Mouse (Mus musculus) ovary, postnatal 36 days (tissue): ENCODE data around the gene AI464131.

Experiments
- DNase-seq: peaks from one replicate; pipeline ENCODE4 v3.0.0; 2022; ENCODE audit warnings: low spot score, mixed read lengths

The AI464131 gene

DNA sequence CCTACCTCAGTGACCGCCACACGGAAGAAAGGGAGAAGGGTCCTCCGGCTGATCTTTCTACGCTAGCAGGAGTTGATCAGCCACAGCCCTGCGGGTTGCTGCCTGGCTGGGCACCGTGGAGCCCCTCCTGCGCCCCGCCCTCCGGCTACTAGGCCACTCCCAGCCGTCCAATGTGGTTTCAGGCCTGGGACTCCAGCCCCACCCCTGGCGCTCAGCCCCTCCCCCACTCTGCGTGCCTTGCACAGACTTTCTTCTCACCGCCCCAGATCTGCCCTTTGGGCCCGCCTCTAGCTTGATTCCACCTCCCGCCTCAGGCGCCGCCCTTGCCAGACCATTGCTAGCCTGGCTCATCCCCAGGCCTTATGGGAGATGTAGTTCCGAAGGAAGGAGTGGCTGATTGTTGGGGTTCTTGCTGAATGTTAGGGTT is at the start of gene AI464131:
Gene AI464131, minus strand, starts transcription at position 91 of the 427 bp plus-strand sequence.
- peak; percentile 97 for DNase-seq

DNA sequence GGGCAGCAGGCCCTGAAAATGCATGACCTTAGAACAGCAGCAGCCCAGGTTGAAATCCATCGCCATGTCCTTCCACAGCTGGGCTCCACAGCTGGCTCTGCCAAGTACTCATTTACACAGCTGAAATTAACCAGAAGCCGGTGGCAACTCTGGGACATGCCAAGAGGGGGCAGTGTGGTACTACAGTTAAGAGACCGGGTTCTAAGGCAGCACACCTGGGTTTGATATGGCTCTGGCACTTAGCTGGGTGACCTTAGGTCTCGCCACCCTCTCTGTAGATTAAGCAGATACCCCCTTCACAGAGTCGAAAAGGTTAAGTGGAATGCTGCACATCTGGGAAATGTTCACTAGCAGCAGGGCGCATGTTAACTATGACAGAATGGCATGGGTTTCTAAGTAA is 49.7 kb upstream of the AI464131 start:
- peak; percentile 62 for DNase-seq

DNA sequence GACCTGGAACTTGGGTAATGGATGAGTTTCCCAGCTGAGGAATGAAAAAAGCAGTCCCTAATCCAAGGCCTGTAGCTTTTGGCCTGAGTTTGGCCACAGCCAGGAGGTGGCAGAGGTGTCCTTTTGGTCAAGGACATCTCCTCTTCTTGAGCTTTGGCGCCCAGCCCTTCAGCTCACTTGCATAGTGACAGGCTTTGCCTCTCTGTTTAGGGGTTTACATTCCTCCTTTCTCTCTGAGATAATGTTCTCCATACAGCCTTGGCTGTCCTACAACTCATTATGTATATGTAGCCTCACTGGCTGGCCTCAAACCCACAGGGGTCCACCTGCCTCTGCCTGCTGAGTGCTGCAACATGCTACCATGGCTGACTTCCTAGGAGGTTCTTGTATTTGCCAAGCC is 44.2 kb upstream of the AI464131 start:
- no peak for DNase-seq

DNA sequence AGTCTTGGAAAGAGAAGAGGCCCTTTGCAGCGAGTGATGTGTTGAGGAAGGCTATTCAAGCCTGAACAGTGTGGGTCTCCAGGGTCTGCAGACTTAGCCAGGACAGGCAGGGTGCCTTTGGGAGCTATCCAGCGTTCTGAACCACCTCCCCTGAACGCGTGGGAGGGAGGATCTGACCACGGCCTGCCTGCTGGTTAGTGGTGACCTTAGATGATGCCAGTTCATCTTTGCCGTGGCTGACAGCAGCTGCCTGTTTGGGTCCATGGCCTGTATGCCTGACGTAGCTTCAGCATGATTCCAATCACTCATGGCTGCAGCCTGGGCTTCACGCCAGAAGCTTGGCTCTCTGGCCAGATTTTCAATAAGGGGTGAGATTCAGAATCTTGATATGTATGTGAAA is 43.1 kb upstream of the AI464131 start:
- peak; percentile 66 for DNase-seq

DNA sequence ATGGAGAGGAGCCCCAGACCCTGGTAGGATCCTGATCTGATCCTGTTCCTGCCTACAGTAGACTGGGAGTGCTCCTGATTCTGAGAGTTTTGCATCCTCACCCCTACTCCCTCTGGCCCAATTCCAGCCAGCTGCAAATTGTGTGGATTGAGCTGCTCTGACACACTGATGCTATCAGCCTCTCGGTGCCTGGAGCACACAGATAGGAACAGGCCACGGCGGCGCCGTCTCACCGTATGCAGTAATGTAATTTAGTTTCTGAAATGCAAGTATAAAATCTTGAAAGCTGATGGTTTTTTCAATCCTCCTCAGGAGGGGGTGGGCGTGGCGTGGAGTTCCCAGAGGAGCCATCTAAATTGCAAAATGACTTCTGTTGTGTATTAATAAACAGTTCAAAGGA is 39.3 kb upstream of the AI464131 start:
- no peak for DNase-seq

DNA sequence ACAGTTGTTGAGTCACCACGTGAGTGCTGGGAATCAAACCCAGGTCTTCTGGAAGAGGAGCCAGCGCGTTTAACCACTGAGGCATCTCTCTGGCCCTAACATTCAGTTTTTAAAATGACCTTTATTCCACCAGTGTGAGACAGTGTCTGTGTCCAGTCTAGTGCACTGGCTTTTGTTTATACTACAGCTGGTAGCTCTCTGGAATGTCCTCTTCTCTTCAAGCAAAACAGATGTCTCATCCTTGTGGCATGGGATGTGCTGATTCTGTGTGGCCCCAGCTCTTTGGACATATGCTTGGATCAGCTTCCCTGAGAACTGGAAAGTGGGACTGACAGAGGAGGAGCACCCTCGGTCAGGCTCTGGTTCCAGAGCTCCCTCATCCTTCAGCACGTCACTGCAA is 32.0 kb upstream of the AI464131 start:
- DNase-seq: no peak

DNA sequence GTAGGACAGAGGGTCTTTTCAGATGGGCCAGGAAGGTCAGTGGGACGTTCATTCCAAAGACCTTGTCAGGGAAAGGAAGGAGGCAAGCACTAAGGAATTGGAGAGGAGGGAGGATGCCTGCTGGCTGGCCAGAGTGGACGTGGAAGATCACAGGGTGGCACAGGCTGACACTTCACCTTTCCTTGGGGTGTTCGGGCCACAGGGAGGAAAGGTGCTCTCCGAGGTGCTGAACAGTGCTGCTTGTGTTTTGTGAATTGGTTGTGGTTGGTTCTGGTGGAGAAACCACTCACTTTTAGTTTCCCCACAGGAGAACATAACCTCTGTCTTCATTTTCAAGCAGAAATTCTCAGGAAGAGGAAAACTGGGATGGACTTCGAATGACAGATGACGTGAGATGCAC is 29.5 kb upstream of the AI464131 start:
- peak; percentile 37 for DNase-seq

DNA sequence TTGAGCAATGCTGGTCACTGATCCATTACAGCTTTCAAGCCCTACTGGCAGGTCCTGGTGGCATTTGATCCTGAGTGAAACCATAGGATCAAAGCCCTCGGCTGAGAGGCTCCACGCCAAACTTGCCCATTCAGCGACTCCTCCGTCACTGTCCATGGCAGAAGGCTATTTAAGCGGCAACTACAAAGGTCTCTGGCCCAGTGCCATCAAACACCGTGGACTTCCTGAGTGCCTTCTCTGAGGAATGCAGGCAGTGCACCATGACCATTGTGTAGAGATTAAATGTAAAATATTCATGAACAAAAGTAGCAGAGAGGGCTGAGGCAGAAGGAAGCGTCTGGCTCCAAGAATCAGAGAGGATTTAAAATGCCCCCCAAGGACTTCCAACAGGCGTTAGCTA is 25.1 kb upstream of the AI464131 start:
- DNase-seq: peak; percentile 29

DNA sequence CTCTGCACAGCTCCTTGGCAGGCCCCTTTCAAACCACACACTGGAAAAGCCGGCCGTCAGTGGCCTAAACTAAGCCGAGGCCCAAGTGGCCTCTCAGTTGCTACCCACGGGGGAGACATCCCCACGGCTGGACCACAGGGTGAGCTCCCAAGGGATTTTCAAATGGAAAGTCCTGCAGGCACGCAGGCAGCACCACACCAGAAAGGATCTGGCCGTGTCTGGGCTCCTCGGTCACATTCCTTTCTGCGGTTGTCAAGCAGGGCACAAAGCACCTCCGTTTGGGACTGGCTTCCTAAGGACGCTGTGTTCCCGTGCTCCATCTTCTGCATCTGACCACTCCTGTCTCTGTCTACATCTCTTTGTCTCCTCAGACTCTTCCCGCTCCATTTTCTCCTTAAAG is 24.2 kb upstream of the AI464131 start:
- no peak for DNase-seq

DNA sequence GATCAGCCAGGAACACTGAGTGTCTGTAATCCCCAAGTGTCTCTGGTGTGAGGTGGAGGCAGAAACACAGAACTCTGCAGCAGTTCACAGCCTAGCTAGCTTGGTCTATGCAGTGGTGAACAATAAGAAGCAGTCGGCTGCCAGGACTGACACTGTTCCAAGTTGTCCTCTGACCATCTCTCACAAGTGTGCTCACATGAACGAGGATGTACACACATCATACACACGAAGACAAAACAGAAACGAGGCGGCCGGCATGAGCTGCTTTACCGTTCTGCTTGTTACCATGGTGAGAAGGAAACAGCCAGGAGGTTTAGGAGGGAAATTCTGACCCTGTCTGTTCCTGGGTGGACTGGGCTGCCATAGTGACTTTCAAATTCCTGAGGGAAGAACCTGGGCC is 23.7 kb upstream of the AI464131 start:
- DNase-seq: no peak

DNA sequence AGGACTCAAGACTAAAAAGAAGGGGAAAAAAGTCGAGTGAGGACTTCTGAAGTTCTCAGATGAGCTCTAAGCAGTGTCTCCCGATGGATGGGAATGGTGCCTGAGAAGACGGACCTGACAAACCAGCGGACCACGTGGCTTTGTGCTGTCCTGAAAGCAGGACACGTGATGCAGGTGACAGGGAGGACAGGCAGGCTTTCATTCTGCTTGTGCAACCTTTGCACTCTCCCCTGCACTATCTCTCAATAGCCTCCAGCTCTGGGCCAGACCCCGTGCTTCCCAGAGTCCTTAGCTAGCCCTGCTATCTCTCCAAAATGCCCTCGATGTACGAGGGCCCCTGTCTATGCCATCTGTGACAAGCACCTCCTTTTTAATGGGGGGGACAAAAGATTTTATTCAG is 22.0 kb upstream of the AI464131 start:
- no peak for DNase-seq

DNA sequence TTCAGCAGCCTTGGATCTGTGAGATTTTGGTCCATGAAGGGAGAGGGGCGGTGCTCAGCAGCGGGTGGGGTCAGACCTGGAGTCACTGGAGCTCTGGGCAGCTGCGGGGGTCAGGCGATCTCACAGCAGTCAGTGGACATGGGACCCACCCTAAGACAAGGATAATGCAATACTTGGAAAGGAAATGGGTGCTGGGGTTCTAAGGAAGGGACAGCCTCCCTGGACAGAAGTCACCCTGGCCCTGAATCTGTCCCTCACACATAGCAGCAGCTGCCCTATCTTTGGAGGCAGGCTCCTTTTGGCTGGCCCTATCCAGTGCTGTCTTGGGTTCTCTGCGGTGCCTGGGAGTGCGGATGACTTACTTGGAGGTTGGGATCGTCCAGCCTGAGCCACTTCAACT is 21.0 kb upstream of the AI464131 start:
- DNase-seq: no peak

DNA sequence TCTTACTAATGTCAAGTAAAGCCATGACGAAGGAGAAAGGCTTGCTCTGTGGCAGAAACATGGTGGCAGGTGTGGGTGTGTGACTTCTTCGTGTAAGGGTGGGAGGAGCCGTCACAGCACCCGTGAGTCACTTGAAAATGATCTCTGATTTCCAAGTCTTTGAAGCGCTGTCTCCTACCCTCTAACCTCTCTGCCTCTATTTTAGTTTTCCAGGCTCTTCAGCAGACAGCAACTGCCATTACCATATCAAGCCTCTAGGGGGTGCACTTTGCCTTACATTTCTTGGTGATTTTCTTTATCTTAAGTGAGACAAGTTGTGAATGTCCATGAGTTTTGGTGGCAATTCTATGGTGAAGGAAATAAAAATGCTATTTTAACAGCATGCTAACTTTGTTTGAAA is 19.9 kb upstream of the AI464131 start:
- DNase-seq: no peak

DNA sequence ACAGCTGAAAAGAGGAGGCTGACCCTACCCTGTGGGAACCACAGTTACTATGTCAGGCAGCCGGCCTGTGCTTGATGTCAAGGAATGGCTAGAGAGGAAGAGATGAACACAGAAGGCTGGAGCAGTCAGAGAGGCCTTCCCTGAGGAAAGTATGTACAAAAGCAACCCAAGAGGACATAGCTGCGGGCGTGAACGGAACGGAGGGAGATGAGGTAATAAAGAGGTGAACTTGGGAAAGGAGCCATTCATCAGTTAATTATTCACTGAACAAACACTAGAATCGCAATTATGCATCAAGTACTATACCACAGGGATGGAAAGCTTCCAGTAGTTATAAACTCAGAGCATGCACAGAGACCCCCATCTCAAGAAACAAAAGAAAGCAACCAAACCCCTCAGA is 19.3 kb upstream of the AI464131 start:
- DNase-seq: no peak

DNA sequence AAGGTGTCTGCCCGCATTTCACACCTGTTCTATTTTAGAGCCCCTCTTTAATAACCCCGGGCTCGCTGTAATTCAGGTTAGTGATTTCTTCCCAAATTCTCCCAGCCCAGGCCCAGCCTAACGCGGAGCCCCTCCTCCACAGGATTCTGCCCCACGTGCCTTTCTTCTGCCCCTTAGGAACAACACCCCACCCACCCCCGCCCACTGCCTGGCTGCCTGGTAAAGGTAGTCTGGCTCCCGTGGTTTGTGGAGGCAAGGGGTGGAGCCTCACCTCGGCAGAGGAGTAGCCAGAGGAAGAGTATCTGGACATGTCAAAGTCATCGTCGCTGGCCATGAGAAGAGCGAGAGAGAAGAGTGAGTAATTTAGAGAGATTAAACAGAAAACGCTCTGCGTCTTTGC is 17.8 kb upstream of the AI464131 start:
- DNase-seq: no peak

DNA sequence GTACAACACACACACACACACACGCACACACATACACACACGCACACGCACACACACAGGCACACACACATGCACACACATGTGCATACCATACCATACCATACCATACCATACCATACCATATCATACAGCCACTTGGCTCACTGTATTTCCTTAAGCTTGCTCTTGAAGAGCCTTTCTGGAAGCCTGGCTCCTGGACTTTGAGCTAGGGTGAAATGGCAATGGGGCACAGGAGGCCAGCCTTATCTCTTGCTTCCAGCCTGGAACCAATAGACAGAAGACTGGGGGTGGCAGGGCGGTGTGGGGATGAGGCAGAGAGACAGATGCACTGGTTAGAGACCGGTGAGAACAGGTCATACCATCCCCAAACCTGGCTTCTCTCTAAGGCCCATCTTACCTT is 16.3 kb upstream of the AI464131 start:
- no peak for DNase-seq

DNA sequence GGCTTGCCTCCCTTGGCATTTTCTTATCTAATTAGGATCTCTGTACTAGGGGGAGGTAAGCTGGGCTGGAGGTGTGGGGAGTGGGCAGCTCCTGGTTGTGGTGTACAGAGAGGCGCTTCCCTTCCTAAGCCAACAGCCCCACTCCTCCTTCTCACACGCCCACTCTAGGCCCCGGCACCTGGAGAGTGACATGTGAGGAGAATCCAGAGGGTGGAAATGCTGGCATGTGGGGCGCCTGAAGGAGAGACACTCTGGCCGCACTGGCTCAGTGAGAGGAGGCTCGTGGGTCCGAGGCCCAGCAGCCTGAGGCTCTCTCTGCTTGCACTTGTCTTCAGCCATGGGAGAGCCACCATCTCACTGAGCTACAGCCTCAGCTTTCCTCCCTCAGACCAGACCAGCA is 15.5 kb upstream of the AI464131 start:
- DNase-seq: no peak

DNA sequence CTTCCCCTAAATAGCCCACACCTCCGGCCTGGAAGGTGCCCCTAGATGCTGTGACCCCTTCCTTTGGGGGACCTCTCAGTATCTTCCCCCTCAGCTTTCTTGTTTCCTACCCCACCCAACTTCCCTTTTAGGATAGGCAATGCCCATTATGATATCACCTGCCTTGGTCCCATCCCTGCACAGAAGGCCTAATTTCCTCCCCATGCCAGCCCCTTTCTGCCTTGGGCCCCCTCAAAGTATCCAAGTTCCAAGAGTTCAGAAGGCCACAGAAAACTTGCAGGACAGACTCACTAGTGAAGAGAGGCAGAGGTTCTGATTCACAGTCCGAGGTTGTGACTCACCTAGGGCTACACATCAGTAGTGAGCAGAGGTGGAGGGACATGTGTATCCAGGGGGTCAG is 14.4 kb upstream of the AI464131 start, which contains the start of gene 1110017D15Rik:
Gene 1110017D15Rik, minus strand, starts transcription at position 101 of the 400 bp plus-strand sequence.
- no peak for DNase-seq

DNA sequence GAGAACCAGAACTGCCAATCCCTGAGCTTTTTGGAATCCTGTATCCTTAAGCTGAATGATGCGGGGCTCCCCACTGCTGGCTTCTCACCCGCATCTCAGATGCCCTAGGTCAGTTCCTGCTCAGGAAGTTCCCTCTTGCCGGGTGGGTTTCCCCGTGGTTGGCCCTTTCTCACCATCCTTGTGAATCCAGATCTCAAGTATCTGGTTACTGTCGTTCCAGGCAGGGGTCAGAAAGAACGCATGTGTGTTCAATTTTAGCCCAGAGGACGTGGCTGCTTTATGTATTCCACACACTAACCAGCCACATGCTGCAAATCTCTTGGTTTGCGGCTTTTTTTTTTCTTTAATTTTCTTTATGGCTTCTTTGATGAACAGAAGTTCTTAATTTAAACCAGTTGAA is 10.8 kb upstream of the AI464131 start:
- DNase-seq: no peak

DNA sequence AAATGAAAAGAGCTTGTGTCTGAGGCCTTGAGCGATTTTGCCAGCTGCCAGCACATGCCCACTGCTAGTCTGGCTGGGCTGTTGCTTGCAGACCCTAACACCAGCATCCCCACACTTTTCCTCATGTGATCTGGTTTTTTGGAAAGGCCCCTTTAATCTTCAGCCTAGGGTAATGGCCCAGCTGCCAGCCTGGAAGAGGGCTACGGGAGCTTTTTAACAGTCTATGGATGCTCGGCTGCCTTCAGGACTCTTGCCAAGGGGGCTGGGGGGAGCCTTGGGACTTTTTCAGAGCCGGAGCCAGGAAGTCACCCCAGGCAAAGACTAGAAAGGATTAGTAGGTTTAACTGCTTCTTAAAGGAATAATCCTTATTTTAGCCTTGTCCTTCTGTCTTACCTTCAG is 10.4 kb upstream of the AI464131 start:
- DNase-seq: no peak

DNA sequence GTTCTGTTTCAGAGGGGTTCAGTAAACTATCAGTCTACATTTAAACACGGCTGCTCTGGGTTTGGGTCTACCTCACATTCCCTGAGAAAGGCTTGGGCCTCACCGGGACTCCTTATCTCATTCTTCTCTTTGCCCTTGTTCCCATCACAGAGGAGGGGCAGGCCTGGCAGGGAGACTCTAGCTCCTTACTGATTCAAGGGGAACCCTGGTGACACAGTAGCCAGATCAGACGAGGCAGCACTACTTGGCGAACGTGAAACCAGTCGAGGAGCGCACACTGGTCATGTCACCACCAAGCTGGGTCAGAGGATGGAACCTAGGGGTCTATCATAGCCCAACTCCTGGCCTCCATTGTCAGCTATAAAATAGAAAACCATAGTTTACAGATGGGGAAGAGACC is 5.1 kb upstream of the AI464131 start:
- DNase-seq: no peak

DNA sequence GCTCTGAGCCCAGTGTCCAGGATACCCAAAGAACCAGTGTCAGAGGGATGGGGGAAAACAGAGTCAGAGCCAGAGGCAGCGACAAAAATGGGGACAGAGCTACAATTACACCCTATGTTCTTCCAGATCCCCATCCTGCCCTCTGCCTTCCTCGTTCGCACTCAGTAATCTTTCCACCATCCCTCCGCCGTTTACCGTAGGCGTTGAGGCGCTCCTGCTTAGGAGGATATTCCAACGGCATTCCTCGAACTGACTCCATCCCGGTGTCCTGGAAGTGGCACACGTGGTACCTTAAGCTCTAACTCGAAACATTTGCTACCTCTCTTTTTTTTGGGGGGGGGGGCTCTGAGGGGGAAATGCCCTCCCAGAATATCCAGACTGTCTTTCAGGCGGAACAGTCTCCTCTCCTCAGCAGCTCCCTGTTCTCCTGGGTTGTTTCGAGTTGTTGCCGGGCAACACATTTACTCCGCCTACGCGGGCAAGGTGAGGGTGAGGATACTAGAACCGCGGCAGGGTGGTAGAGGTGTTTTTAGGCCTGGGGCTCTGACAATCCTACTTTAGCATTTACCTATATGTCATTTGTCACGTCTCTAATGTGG is 4.5 kb upstream of the AI464131 start:
- DNase-seq: no peak

DNA sequence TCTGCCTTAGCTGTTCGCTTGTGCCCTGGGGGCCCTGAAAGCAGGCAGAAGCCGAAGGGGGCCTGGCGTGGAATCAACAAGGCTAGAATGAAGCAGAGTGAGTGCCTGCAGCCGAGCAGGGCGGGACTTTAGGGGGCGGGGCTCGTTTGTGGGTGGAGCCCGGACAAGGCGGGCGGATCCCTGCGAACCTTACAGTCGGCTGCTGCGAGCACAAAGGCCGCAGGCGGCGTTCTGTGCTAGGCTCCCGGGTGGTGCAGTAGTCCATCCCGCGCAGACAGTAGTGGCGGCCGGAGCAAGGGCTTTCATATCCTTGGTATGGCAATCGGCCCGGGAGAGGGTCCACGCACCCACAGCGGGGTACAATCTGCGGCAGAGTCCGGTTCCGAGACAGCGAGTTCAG is 4.0 kb upstream of the AI464131 start:
- peak; percentile 87 for DNase-seq

DNA sequence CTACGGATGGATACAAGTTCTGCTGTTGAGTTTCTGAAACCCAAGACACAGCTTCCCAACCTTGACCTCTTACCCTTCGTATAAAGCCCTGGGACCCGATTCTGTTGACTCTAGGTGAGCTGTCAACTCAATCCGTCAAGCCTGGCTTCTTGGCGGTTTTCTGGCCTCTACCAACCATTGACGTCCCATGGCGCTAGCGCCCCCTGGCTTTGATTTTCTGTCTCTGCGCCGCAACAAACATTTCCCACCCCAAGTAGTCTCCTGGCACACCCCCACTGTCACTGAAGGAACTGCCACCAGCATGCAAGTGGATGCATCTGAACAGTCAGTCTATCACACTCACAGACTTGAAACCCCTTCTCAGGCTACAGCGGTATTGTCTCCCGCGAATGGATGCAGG is 3.3 kb upstream of the AI464131 start:
- DNase-seq: peak; percentile 54

DNA sequence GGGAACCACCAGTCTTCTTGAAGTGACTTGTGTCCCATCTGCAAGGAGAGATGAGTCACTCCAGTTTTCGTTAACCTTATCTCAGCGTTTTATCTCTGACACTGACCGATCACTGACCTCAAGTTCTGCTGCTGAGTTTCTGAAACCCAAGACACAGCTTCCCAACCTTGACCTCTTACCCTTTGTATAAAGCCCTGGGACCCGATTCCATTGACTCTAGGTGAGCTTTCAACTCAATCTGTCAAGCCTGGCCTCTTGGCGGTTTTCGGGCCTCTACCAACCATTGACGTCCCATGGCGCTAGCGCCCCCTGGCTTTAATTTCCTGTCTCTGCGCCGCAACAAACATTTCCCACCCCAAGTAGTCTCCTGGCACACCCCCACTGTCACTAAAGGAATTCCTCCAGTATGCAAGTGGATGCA is 2.3 kb upstream of the AI464131 start:
- no peak for DNase-seq
